Mouse (Mus musculus): ENCODE measurements around the gene Parp11.

DNA sequence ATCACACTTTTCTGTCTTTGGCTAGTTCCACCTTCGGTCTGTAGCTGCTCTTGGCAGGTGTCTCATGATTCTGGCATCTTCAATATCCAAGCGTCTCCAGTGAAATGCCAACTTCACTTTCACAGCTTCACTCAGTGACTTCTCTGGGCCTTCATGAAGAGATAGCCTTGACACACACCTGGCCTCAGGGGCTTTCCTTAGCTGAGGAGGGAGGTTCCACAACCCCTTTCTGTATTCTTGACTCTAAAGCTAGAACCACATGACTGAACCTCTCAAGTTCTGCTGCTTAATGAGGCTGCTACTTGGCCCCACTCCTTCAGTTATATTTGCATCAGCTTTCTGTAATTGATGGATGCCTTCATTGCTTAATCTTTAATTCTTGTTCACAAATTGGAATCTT is 10.1 kb downstream of the Parp11 start:
- no peak for TF ChIP-seq POU5F1 (IDR thresholded peaks at IDR 0.05; ENCODE audit: borderline replicate concordance, low read length)
- TF ChIP-seq CTCF (conservative IDR thresholded peaks at IDR 0.05; ENCODE audit: low read length), result no peak
- TF ChIP-seq NANOG (IDR thresholded peaks at IDR 0.05; ENCODE audit: borderline replicate concordance, low read length), result no peak

Measured in E14TG2a.4 (cell line).